ENCODE assay signal across 9 mouse cellular contexts in genomic region chr16:4682628-4683179, GRCm38 (mm10). TPM values are rescaled to one million over a fixed set of nuclear protein-coding genes. Genes with fewer than 3 reads are reported as not detected.
DNase-seq lines count a peak whose midpoint lies in the region; ATAC-seq lines count a peak whose summit lies in the region.
"Had no signal": no experiment of that assay in that cellular context is flagged by ENCODE, and none has a peak within 500 bp of the region (broad histone marks: within the 10 kb centered on the region; RNA-seq: fewer than 3 reads in every experiment).

No protein-coding gene starts in this region.

- H3K4me2 ChIP-seq in kidney, embryonic 16.5 days (replicated peaks; ENCODE audit: low read depth, low read length) = peak overlapping the region; percentile 72
- H3K4me2 ChIP-seq in embryonic facial prominence, embryonic 11.5 days (ENCODE audit: low read depth, low read length) = no peak overlapping the region; the same call in 1 of the 2 replicates
- peak overlapping the region; percentile 42 for H3K4me2 ChIP-seq in intestine, embryonic 16.5 days (ENCODE audit: low read depth, low read length)
- H3K4me2 ChIP-seq in neural tube, embryonic 12.5 days (replicated peaks) = peak overlapping the region; percentile 92

- ATAC-seq in kidney, embryonic 16.5 days (ENCODE audit: low FRiP score, low TSS enrichment) = no peak
- no peak for ATAC-seq in embryonic facial prominence, embryonic 11.5 days (replicated peaks; ENCODE audit: insufficient number of reproducible peaks, low FRiP score, low TSS enrichment, low read depth)
- ATAC-seq in intestine, embryonic 16.5 days = no peak
- ATAC-seq in neural tube, embryonic 12.5 days (ENCODE audit: low FRiP score, low read depth) = no peak

- H3K4me3 ChIP-seq in kidney, embryonic 16.5 days (ENCODE audit: low read length) = no peak overlapping the region
- H3K4me3 ChIP-seq in embryonic facial prominence, embryonic 11.5 days (ENCODE audit: low read depth, low read length) = no peak overlapping the region
- H3K4me3 ChIP-seq in intestine, embryonic 16.5 days (ENCODE audit: low read length) = peak overlapping the region; percentile 95; the same call in 1 of the 2 replicates
- no peak overlapping the region for H3K4me3 ChIP-seq in neural tube, embryonic 12.5 days

- peak overlapping the region; percentile 89 for H3K27ac ChIP-seq in kidney, embryonic 16.5 days (ENCODE audit: low read length)
- H3K27ac ChIP-seq in embryonic facial prominence, embryonic 11.5 days (replicated peaks; ENCODE audit: low read depth, low read length) = no peak overlapping the region
- H3K27ac ChIP-seq in intestine, embryonic 16.5 days (ENCODE audit: low read length) = no peak overlapping the region
- no peak overlapping the region for H3K27ac ChIP-seq in neural tube, embryonic 12.5 days

- H3K27me3 ChIP-seq in kidney, embryonic 16.5 days (ENCODE audit: insufficient read depth, low read length) = no peaks in the 10 kb centered on the region
- no peaks in the 10 kb centered on the region for H3K27me3 ChIP-seq in embryonic facial prominence, embryonic 11.5 days (ENCODE audit: control insufficient read depth, insufficient read depth, low read length)
- H3K27me3 ChIP-seq in intestine, embryonic 16.5 days (replicated peaks; ENCODE audit: control insufficient read depth, insufficient read depth, low read length) = no peaks in the 10 kb centered on the region
- H3K27me3 ChIP-seq in neural tube, embryonic 12.5 days (replicated peaks) = no peaks in the 10 kb centered on the region

- DNase-seq in kidney, postnatal 36 days = no peak
- no peak for DNase-seq in embryonic facial prominence, embryonic 11.5 days (ENCODE audit: low spot score)
- no peak for DNase-seq in adrenal gland, postnatal 10 days
- no peak for DNase-seq in kidney, postnatal 4 days
- no peak for DNase-seq in left cerebral cortex, adult 9 months (ENCODE audit: low spot score in 2 of 2)
- DNase-seq: gastrocnemius, postnatal 25 days had no signal

- peaks cover 24% of the 10 kb centered on the region for H3K4me1 ChIP-seq in kidney, embryonic 16.5 days (ENCODE audit: insufficient read depth, low read length)
- no peaks in the 10 kb centered on the region; the same call in none of the 2 replicates for H3K4me1 ChIP-seq in embryonic facial prominence, embryonic 11.5 days (ENCODE audit: control insufficient read depth, insufficient read depth, low read length)
- peaks cover 10% of the 10 kb centered on the region; the same call in 1 of the 2 replicates for H3K4me1 ChIP-seq in intestine, embryonic 16.5 days (ENCODE audit: control insufficient read depth, insufficient read depth, low read length)
- peaks cover 18% of the 10 kb centered on the region for H3K4me1 ChIP-seq in neural tube, embryonic 12.5 days

- H3K36me3 ChIP-seq in kidney, embryonic 16.5 days (ENCODE audit: insufficient read depth, low read length) = peaks cover 6% of the 10 kb centered on the region
- no peaks in the 10 kb centered on the region; the same call in 1 of the 2 replicates for H3K36me3 ChIP-seq in embryonic facial prominence, embryonic 11.5 days (replicated peaks; ENCODE audit: control insufficient read depth, insufficient read depth, low read depth, low read length)
- no peaks in the 10 kb centered on the region for H3K36me3 ChIP-seq in intestine, embryonic 16.5 days (ENCODE audit: control insufficient read depth, insufficient read depth, low read length)
- peaks cover 4% of the 10 kb centered on the region for H3K36me3 ChIP-seq in neural tube, embryonic 12.5 days

- H3K9ac ChIP-seq in kidney, embryonic 16.5 days (replicated peaks; ENCODE audit: low read length) = peak overlapping the region; percentile 93
- peak overlapping the region; percentile 86; the same call in 1 of the 2 replicates for H3K9ac ChIP-seq in embryonic facial prominence, embryonic 11.5 days (replicated peaks; ENCODE audit: low read length)
- peak overlapping the region; percentile 91; the same call in 1 of the 2 replicates for H3K9ac ChIP-seq in intestine, embryonic 16.5 days (ENCODE audit: low read depth, low read length)
- H3K9ac ChIP-seq in neural tube, embryonic 12.5 days = no peak overlapping the region

- 78% methylated on average over 4 of the region's 4 CpGs for WGBS in kidney, embryonic 16.5 days
- 78% methylated on average over 4 of the region's 4 CpGs for WGBS in embryonic facial prominence, embryonic 11.5 days
- 80% methylated on average over 4 of the region's 4 CpGs for WGBS in intestine, embryonic 16.5 days
- 77% methylated on average over 4 of the region's 4 CpGs for WGBS in neural tube, embryonic 12.5 days

- no peaks in the 10 kb centered on the region for H3K9me3 ChIP-seq in kidney, embryonic 16.5 days (ENCODE audit: low read length)
- no peaks in the 10 kb centered on the region for H3K9me3 ChIP-seq in embryonic facial prominence, embryonic 11.5 days (replicated peaks; ENCODE audit: control insufficient read depth, low read length)
- no peaks in the 10 kb centered on the region for H3K9me3 ChIP-seq in intestine, embryonic 16.5 days (ENCODE audit: control insufficient read depth, low read length)
- no peaks in the 10 kb centered on the region for H3K9me3 ChIP-seq in neural tube, embryonic 12.5 days

RNA-seq across cellular contexts. Expression of gene Coro7, which starts 3.1 kb away (rescaled TPM):
- polyA plus RNA-seq in kidney, embryonic 16.5 days (2015; fragmentation: Nextera tagmentation; extraction: Ambion mirVana) = 21.4 and 24.0 TPM in 2 replicates
- polyA plus RNA-seq in embryonic facial prominence, embryonic 11.5 days (2014; fragmentation: Nextera tagmentation; extraction: Ambion mirVana) = 12.2 and 12.8 TPM in 2 replicates
- 29.2 and 30.5 TPM in 2 replicates for polyA plus RNA-seq in intestine, embryonic 16.5 days (2015; fragmentation: Nextera tagmentation; extraction: Ambion mirVana)
- polyA plus RNA-seq in neural tube, embryonic 12.5 days (2016; fragmentation: Nextera tagmentation; extraction: Ambion mirVana) = 23.6 and 31.2 TPM in 2 replicates
- total RNA-seq in adrenal gland, postnatal 10 days (2021) = 10 to 100 TPM; 27.9 to 38.7 TPM

RNA-seq across cellular contexts. Expression of gene Nmral1, which starts 36.5 kb away (rescaled TPM):
- polyA plus RNA-seq in kidney, embryonic 16.5 days (2015; fragmentation: Nextera tagmentation; extraction: Ambion mirVana) = 96.7 and 100 TPM in 2 replicates
- polyA plus RNA-seq in embryonic facial prominence, embryonic 11.5 days (2014; fragmentation: Nextera tagmentation; extraction: Ambion mirVana) = 190 and 192 TPM in 2 replicates
- 35.3 and 45.9 TPM in 2 replicates for polyA plus RNA-seq in intestine, embryonic 16.5 days (2015; fragmentation: Nextera tagmentation; extraction: Ambion mirVana)
- polyA plus RNA-seq in neural tube, embryonic 12.5 days (2016; fragmentation: Nextera tagmentation; extraction: Ambion mirVana) = 98.7 and 105 TPM in 2 replicates
- total RNA-seq in adrenal gland, postnatal 10 days (2021) = 10 to 100 TPM; 11.6 to 14.4 TPM

RNA-seq across cellular contexts. Expression of gene Dnaja3, which starts 42.9 kb away (rescaled TPM):
- 89.6 and 95.3 TPM in 2 replicates for polyA plus RNA-seq in kidney, embryonic 16.5 days (2015; fragmentation: Nextera tagmentation; extraction: Ambion mirVana)
- polyA plus RNA-seq in embryonic facial prominence, embryonic 11.5 days (2014; fragmentation: Nextera tagmentation; extraction: Ambion mirVana) = 56.9 and 58.3 TPM in 2 replicates
- 90.5 and 92.5 TPM in 2 replicates for polyA plus RNA-seq in intestine, embryonic 16.5 days (2015; fragmentation: Nextera tagmentation; extraction: Ambion mirVana)
- 51.5 and 56.4 TPM in 2 replicates for polyA plus RNA-seq in neural tube, embryonic 12.5 days (2016; fragmentation: Nextera tagmentation; extraction: Ambion mirVana)
- 100 to 1,000 TPM; 161 to 167 TPM for total RNA-seq in adrenal gland, postnatal 10 days (2021)

RNA-seq across cellular contexts. Expression of gene Vasn, which starts 43.0 kb away (rescaled TPM):
- polyA plus RNA-seq in kidney, embryonic 16.5 days (2015; fragmentation: Nextera tagmentation; extraction: Ambion mirVana) = 26.8 TPM in 2 replicates
- 10.9 and 14.1 TPM in 2 replicates for polyA plus RNA-seq in embryonic facial prominence, embryonic 11.5 days (2014; fragmentation: Nextera tagmentation; extraction: Ambion mirVana)
- polyA plus RNA-seq in intestine, embryonic 16.5 days (2015; fragmentation: Nextera tagmentation; extraction: Ambion mirVana) = 13.5 and 13.6 TPM in 2 replicates
- 10.9 and 11.3 TPM in 2 replicates for polyA plus RNA-seq in neural tube, embryonic 12.5 days (2016; fragmentation: Nextera tagmentation; extraction: Ambion mirVana)
- total RNA-seq in adrenal gland, postnatal 10 days (2021) = 10 to 100 TPM; 10.0 to 14.7 TPM

RNA-seq across cellular contexts. Expression of gene Hmox2, which starts 43.5 kb away (rescaled TPM):
- polyA plus RNA-seq in kidney, embryonic 16.5 days (2015; fragmentation: Nextera tagmentation; extraction: Ambion mirVana) = 117 and 120 TPM in 2 replicates
- polyA plus RNA-seq in embryonic facial prominence, embryonic 11.5 days (2014; fragmentation: Nextera tagmentation; extraction: Ambion mirVana) = 110 and 114 TPM in 2 replicates
- polyA plus RNA-seq in intestine, embryonic 16.5 days (2015; fragmentation: Nextera tagmentation; extraction: Ambion mirVana) = 87.5 and 88.7 TPM in 2 replicates
- 88.9 and 90.0 TPM in 2 replicates for polyA plus RNA-seq in neural tube, embryonic 12.5 days (2016; fragmentation: Nextera tagmentation; extraction: Ambion mirVana)
- 10 to 100 TPM; 93.5 to 97.5 TPM for total RNA-seq in adrenal gland, postnatal 10 days (2021)
